Mouse (Mus musculus) v-Abl transformed pro-B cells (cell line): ENCODE data around the gene Parn.

ENCODE experiments used
- in situ Hi-C, 2 experiments: fragments of 400-800 bp; cut with MboI; formaldehyde crosslinking; loops; one replicate each; pipeline ENCODE4 v1.15.1; 2025; ENCODE audit not compliant: unreplicated experiment in 2 of 2

Parn gene

GRCm38 (mm10) chr16:13566351-13566750 lies 101.6 kb downstream of the Parn start:
- in situ Hi-C loops = no loop called here

DNA sequence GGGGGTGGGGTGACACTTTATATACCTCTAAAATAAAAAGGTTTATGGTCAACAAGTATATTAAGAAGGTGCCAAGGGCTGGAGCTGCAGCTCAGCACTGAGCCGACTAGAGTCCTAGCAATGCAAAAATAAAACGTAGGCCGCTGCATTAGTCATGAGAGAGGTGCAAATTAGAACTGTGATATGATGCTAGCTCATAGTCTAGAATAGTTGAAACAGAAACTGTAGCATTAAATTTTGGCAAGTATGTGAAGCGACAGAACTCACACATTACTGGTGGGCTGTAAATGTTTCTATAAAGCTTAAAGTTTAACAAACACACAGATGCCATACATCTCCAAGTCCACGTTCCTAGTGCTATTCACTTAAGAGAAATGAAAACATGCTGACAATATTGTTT lies 102.7 kb downstream of the Parn start:
- in situ Hi-C loops = no loop called here

GRCm38 (mm10) chr16:13557784-13558183 lies 110.2 kb downstream of the Parn start:
- in situ Hi-C loops = no loop called here

DNA sequence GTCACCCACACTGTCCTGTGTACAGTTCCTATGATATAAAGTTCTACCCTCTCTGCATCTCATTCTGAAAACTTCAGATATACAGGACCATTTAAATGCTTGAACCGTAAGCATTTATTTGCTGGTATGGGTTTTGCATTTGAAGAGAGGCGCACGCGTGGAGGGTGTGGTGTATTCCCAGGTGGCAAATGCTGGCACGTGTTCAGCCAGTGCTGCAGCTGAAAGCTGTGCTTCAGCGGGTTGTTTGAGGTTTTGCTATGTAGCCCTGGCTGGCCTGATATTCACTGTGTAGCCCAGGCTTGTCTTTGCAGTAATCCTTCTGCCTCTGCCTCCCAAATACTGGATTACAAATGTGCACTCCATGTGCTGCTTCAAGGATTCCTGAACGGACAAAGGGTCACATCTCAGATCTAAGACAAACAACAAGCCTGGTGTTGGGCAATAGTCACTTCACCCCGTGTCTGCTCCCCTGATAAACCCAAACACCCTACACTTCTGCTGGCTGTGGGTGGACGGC lies 111.0 kb downstream of the Parn start:
- in situ Hi-C loops = no loop called here

DNA sequence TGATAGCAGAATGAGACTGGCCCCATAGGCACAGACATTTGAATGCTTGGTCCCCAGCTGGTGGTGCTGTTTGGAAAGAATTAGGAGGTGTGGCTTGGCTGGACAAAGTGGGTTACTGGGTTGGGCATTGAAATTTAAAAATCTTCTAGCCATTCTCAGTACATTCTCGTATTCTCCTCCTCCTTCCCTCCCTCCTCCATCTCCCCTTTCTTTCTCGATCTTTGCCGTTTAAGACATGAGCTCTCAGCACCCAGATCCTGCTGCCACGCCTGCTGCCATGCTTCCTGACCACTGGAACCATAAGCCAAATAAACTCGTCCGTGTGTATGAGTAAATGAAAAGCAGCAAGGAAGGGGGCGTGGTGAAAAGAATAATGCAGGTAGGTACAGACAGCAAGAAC lies 111.5 kb downstream of the Parn start:
- in situ Hi-C loops = no loop called here

GRCm38 (mm10) chr16:13550667-13551066 lies 117.3 kb downstream of the Parn start:
- in situ Hi-C loops = no loop called here

DNA sequence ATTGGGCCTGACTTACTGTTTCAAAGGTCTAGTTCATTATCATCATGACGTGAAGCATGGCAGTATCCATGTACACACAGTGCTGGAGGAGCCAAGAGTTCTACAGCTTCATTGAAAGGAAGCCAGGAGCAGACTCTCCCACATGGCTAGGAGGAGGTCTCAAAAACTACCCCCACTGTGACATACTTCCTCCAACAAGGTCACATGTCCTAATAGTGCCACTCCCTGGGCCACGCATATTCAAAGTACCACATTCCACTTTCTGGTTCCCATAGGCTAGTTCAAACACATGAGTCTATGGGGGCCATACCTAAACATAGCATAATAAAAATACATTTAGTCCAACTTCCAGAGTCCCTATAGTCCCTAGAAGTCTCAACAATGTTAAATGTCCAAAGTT lies 118.0 kb downstream of the Parn start:
- in situ Hi-C loops = no loop called here

DNA sequence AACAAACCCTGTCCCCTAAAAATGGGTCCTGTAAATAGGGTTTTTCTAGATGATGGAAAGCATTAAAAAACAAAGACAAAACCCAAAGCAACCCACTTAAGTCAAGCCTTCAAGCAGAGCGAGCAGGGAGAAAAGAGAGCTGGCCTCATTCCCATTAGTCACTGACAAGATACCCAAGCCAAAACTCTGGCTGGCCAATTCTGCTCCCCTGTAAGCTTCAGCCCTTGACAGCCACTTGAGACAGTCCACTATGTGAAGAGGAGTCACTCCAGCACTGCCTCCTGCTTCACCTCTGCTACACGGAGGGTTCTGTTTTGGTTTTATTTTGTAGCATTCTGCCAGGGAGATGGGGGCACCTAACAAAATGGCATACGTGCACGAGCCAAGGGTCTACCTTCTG lies 126.2 kb downstream of the Parn start:
- in situ Hi-C loops = no loop called here

DNA sequence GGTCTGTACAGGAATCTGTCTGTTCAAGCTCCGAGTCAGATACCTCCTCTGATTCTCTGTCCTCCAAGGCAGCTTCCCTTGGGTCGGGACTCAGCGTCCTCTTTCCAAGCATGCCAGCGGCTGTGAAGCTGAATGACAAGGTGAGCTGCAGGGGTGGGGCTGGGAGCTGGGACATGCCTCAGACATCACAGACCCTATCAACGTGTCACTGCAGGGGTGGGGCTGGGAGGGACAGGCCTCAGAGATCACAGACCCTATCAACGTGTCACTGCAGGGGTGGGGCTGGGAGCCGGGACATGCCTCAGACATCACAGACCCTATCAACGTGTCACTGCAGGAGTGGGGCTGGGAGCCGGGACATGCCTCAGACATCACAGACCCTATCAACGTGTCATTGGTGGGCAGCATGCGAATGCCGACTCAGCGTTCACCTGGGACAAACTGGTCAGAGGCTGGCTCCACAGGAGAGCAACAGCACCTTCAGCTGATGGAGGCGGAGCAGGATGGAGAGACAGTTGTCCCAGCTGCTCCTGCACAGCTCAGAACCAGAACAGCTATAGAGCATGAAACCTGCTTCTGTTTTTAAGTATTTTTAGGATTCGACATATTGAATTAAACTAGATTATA lies 126.7 kb downstream of the Parn start:
- in situ Hi-C loops = no loop called here

DNA sequence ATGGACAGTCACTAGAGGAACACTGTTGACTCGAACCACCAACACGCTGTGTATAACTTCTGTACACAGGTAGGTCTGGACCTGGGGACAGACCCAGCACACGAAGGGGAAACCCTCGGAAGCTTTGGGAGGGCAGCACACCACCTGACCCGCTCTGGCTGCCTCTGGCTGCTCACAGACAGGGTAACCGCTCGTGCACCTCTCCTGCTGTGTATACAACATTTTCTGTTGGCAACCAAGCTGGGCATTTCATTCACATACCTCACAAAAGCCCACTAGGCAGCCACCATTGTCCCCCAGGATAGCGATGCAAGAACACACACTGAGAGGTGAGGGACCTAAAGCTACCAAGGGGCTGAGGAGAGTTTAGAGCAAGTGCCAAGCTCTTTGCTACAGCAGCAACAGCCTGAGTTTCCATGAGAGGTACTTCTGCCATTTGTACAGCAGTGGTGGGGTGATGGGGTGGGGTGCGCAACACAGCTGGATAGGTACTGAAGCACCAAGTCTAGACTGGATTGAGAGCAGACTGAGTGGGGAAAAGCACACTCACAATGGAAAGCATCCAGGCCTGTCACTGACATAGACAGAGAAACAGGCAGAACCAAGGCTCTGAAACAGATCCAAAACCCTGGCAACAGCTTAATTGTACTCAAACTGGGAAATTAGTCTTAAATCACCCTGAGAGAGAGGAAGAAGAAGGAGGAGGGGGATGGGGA lies 128.9 kb downstream of the Parn start:
- in situ Hi-C loops = no loop called here

DNA sequence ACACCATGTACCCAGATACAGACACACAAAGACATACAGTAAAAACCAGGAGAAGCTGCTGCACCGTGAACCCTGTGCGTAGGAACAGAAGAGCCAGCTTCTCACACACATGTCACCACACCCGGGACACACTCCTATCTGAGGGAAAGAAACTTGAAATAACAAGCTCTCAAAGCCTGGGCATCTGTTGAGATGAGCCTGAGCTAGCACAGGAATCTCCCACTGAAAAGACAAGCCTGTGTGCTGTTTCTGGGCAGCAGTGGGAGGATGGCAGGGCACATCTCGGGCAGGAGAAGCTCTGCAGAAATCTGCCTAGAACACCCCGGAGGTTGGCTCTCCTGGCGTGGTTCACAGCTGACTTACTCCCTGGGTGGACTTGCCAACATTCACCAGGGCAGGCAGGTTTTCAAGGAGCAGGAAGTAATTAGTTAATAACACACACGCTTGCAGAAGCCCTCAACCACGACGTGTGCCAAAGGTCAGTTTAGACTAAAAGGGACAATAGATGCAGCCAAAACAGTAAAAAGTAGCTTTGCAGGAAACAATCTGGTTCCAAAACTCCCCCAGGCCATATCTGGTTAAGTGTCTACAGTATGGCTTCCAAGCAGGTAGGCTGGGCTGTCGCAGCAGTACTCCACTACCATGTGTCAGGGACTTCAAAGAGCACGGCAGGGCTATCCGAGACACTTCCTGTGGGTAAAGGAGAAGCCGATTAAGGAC lies 129.6 kb downstream of the Parn start:
- in situ Hi-C loops = no loop called here

- in situ Hi-C loops = no loop called here
These were observed 131.6 kb downstream of the Parn start for GRCm38 (mm10) chr16:13536404-13536803.

GRCm38 (mm10) chr16:13535856-13536255 lies 132.1 kb downstream of the Parn start:
- in situ Hi-C loops = no loop called here

DNA sequence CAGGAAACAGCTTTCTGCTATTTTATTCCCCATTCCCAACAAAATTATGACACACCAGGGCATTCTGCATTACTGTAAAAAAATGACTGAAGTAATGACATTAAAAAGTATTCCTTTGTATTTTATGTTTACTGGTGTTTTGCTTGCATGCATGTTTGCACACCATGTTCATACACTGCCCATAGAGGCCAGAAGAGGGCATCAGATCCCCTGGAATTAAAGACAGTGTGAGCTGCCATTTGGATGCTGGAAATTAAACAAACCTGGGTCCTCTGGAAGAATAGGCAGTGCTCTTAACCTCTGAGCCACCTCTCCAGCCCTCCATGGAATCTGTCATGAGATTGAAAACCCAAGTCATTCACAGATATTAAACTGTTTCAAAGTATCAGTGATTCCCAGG lies 135.1 kb downstream of the Parn start:
- in situ Hi-C loops = loop anchor here in 1 of 2 experiments (5.0 kb wide), 1 partner anchor 199 kb away; the partner anchor contains the start of gene Pla2g10

DNA sequence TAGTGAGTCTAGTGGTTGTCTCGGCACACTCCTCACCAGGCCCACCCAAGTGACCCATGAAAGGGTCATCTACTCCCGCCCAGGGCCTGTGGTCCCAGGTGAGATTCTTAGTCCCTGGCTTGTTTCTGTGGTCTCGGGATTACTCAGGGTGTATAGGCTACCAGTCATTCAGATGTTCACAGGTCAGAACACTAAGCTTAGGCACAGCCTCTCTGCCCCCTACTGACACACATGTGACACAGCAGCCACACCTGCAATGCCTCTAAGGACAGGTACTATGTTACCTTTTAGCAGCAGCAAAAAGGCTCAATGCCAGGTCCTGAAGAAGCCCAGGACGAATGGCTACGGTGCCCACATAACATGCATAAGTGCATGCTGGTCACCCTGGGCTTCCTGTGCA lies 136.7 kb downstream of the Parn start:
- in situ Hi-C loops = loop anchor here in 1 of 2 experiments (5.0 kb wide), 1 partner anchor 201 kb away; the partner anchor contains the start of gene Pla2g10

- in situ Hi-C loops = no loop called here
These were observed 146.6 kb downstream of the Parn start for GRCm38 (mm10) chr16:13521359-13521758.

DNA sequence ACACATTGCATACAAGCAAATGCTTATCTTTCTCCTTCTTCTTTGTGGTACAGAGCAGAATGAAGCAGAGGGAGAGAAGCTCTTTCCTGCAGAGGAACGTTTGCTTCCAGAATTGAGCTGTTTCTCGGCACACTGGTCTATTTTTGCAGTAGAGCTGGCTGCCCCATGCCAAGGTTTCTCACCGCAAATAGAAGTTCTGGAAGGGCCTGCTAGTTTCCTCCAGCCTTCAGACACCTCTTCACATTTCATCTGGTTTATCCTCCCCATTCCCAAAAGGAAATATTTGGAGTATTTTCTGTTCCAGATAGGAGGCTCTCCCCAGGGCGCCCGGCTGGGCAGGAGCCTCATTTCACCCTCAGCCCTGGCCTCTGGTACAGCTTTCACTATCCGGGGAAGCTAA lies 147.7 kb downstream of the Parn start:
- in situ Hi-C loops = no loop called here

- in situ Hi-C loops = no loop called here
These were observed 151.8 kb downstream of the Parn start for GRCm38 (mm10) chr16:13516214-13516613.

GRCm38 (mm10) chr16:13515524-13515923 lies 152.4 kb downstream of the Parn start:
- in situ Hi-C loops = no loop called here

DNA sequence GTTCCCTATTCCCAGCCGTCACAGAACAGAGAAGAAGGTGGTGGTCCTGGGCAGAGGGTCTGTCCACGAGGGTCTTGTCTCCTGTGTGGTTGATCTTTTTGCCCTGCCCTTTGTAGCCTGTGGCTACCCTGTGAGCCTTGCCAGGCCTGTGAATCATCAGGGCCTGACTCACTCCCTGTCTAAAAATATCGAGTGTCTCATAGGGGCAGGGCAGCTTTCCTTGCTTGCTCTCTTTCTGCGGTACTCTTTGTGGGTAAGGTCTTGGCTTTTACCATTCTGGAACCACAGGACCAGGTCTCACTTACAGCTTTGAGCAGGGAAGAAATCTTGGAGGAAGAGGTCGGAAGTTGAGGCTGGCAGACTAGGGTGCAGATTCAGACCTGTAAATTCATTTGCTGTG lies 162.9 kb downstream of the Parn start:
- in situ Hi-C loops = no loop called here

DNA sequence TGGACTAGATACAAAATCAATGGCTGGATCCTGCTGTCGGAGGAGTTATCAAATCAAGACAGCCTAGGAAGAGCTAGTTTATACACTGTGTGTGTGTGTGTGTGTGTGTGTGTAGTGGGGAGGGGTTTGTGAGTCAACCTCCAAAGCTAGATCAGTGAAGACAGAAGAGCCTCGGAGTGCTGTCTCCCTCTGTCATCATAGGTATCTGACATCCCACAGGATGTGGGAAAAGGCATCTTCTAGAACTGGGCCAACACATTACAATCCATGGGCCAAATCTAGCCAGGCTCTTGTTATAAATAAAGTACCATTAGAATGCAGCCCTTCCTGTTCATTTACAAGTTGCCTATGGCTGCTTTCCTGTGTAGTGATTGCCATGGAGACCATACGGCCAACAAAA lies 163.5 kb downstream of the Parn start:
- in situ Hi-C loops = no loop called here
